Mouse (Mus musculus) ovary, postnatal 10 days (tissue): Measurements from ENCODE around the gene Cpsf6.

Source experiments
- DNase-seq: peaks from one replicate; pipeline ENCODE4 v3.0.0; 2022; ENCODE audit warnings: low spot score

Cpsf6 gene

DNA sequence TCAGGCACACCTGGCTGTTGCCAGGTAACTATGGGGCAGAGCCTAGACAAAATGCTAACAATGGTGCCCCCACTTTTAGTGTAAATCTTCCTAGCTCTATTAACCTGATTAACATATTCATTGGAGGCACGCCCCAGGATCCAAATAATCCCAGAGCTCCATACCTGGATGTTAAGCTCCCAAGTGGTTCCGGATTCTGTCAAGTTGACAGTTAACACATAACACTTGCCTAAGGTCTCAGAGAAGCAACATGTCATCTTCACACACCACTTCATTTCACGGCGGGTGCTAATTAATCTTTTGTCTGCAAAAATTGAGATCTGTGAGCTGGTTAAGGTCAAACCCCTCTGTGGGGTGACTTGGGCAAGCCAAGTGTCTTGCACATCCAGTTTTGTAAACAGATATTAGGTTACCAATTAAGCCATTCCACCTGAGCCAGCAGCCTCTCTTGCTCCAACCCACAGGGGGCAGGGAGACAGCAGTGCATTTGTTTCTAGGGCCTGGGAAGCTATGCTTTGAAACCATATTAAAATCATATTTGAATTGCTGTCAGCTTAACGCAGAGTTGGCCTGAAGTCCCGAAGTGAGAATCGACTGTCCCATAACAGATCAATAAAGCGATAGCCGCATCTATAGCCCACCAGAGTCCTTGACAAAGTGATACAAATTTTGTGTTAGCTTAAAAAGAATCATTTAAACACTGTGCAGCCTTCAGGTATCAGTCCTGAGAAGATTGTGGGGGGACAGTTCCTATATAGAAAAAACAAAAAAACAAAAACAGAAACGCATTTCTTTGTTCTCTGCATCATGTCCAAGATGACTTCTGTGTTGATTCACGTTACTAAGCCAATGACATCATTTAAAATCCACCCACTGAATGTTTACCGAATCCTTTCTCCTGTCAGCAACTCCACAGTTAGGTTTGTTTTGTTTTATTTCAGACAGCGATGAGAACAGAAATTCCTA lies 34.0 kb upstream of the Cpsf6 start:
- DNase-seq, result no peak

DNA sequence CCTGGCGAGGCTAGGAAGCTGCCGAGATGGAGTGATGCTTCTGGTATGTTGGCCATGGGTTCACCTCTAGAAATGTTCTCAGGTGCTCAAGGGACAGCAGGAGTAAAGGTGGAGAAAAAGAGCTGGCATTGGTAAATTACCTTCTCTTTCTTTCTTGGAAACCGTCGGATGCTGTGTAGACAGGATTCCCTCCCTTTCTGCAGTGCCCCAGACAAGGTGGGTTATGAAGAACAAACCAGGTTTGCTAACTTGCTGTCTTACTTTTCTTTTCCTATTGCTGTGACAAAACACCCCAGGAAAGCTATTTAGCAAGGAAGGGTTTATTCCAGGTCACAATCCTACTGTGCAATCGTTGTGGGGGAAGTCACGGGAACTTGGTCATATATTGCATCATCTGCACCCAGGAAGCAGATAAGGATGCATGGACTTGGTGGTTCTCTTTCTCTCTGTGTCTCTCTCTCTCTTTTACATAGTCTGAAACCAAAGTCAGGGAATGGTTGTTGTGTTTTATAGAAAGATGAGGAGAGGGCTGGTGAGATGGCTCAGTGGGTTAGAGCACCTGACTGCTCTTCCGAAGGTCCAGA lies 32.8 kb upstream of the Cpsf6 start:
- no peak for DNase-seq

DNA sequence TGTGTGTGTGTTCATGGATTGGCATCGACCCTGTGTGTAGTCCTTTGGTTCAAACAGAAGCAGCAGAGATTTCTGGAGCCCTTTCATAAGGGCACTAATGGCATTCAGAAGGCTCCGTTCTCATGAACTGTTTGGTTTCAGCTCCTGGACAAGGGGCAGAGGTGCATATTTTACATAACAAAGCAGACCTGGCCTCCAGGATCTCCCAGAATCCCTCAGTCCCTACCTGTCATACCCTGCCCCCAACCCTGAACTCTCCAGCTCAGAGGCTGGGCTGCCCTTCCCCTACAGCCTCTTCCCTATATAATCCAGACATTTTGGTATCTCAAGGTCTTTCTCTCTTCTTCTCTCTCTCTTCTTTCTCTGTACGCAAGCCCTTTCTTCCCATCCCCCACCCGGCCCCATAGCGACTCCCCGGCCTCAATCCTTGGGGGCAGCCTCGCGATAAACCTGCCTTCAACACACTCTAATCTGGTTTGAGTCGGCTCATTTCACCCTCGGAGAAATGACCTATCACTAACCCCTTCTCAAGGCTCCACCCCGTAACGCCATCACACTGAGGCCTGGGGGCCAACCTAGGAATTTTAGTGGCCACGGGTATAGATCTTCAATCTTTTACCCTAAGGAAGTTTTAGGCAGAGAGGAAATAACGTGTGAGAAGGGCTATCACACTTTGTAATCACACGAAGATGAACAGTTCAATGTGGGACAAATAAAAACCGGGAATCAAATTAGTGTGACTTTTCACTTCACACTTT lies 32.1 kb upstream of the Cpsf6 start:
- no peak for DNase-seq

DNA sequence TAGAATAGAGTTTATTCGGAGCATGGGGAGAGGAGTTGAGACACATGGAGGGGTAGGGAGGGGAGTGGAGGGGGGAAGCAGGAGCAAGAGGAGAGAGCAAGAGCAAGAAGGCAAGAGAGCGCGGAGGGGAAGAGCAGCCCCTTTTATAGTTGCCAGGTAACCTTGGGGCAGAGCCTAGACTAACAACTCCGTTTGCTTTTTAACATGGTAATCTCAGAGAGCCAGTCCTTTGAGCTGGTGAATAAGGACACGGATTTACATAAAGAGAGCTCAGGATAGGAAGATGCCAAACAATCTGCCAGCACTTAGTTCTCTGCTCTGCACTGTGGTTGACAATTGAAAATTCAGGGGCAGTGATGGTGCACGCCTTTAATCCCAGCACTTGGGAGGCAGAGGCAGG lies 31.3 kb upstream of the Cpsf6 start:
- no peak for DNase-seq

DNA sequence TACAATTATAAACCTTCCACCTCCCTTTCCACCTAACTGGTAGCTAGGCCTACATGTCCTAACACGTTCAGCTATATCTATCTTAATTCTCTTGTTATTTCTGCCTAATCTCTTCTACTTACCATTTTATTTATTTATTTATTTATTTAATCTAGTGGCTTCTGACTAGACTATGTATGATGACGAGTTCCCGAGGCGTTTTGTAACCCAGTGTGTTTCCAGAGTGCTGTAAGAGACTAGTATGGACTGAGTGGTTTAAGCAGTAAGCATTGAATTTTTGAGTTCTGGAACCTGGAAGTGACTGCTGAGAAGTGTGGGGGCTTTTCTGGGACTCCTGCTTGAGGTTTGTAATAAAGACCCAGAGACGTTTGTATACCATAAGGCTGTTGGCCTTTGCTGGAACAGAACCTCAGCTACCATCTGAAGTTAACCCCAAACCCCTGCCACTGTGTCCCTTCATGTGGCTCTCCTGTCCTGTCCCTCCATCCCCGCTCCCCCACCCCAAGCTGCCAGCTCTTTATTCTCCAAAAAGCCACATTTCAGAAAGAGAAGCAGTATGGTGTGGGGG lies 30.8 kb upstream of the Cpsf6 start:
- DNase-seq, result no peak

DNA sequence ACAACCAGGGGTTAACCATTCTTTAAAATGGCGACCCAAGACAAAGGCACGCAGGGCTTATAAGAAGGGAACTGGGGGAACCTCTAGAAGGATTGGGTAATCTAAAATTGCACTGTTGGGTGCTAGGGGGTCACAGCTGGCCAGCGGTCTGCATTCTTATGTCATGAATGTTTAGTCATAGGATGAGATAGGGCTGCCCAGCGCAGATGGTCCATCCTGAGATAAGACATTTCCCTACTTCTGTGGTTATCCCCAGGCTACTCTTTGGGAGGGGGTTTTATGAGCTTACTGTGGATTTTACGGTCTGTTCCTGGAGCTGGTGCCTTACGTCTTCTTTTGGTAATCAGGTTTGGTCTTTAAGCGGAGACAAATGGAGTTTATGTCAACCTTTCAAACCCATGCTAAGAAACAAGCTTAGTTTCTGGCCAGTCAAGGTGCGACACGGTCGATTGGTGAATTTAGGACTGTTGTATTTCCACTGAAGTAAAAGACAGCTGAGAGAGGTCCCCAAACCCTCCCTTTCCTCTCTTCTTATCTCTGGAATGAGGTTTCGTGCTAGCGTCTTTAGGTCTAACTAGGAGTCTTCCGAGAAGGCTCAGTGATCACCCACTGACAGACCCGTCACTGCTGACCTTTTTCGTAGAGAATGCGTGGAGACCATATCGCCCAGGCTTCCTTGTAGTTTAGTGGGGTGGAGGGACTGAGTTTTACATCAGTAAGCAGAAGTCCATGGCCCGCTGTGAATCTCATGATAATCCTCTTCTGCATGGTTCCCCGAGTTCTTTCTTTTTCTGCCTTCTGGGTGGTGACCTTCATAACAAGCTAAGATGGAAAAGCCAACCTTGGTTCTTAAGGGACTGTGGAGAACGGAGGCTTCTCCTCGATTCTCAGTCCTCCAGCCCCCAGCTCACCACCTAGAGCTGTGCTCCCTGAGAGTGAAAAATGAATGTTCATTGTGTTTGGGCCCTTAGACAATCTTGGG lies 29.8 kb upstream of the Cpsf6 start:
- no peak for DNase-seq

DNA sequence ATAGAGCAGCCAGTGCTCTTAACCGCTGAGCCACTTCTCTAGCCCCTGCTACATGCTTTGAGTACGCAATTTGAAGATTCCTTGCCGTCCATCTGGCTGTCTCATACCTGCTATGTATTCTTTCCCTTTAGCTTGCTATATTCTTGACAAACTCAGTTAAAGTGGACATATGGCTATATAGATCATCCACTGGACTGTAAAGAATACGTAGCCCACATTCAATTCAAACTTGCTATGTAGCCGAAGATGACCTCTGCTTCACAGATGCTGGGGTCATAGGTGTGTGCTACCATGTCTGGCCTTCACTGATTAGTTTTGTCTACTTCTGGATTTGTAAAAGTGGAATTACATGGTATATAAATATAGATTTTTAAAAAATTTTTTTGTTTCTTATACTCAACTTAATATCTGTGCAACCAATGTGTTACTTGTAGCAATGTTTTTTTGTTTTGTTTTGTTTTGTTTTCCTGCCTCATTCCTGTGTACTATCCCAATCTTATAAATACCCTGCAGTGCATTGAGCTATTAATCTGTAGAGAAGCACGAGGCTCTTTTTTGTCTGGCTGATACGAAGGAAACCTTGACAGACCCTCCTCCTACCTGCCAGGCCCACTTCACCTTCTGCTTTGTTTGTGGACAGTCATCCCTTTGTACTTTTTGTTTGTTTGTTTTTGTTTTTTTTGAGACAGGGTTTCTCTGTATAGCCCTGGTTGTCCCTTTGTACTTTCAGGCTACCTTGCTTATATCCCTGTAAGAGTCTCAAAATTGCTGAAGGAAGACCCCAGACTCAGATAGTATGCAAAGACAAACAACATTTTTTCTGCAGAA lies 28.9 kb upstream of the Cpsf6 start:
- DNase-seq, result no peak

DNA sequence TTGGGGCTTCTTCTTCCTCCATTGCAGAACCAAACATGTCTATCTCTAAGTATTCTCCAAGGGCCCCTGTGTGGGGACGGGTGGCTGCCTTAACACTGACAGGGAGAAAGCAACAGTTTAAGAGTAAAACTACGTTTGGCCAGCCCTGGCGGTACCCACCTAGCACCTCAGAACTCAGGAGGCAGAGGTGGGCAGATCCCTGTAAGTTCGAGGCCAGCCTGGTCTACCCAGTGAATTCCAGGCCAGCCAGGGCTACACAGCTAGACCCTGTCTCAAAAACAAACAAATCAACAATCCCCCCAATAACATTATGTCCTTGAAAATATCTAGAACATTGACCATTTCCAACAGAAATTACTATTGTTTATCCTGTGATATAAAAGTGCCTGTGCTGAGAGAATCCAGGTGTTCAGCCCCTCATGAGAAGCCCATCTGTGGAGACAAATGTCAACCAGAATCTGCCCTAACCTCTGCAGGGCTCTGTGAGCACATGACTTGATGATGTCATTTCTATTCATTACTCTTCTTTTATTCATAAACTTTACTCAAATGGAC lies 28.0 kb upstream of the Cpsf6 start:
- no peak for DNase-seq

DNA sequence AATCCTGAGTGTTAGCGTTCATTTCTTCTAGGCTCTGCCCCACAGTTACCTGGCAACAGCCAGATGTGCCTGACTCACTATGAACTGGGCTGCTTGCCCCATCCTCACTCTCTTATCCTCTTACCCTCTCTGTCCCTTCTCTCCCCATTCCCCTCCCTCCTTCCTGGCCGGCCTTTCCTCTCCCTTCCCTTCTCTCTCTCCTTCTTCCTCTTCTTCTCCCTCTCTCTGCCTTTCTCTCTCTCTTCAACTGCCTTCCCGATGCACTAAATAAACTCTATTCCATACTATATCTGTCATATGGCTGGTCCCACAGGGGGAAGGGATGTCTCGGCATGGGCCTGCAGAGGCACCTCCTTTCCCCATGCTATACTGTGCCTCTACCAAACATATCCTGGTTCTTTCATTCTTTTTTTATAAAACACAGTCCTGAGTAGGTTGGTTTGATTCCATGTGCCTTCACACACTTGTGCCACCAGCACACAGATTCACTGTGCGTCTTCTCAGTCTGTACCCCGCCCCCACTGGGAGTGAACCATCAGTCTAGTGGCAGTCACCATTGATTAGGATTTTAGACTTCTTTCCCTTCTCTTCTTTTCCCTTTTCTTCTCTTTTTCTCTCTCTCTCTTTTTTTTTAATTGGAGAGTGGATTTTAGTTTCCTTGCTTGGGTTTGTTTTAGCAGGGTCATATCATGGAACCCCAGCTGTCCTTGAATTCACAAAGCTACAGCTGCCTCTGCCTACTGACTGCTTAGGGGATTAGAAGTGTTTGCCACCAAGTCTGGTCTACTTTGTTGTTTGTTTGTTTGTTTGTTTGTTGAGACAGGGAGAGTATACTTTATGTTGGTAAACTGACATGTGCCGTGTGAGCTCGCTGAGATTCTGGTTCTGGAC lies 27.3 kb upstream of the Cpsf6 start:
- DNase-seq, result no peak

DNA sequence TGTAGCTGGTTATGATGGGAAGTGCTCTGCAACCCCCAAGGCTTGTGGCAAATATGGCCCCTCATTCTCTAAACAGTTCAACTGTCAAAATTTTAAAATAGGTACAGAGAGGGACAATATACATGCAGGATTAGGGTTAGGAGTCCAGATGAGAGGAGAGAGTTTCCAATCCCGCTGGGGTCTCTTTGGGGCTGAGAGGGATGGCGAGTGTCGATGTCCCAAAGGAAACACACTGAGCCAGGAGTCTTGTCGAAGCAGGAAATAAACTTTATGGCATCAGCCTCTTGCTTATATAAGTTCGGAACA lies 26.4 kb upstream of the Cpsf6 start:
- no peak for DNase-seq

DNA sequence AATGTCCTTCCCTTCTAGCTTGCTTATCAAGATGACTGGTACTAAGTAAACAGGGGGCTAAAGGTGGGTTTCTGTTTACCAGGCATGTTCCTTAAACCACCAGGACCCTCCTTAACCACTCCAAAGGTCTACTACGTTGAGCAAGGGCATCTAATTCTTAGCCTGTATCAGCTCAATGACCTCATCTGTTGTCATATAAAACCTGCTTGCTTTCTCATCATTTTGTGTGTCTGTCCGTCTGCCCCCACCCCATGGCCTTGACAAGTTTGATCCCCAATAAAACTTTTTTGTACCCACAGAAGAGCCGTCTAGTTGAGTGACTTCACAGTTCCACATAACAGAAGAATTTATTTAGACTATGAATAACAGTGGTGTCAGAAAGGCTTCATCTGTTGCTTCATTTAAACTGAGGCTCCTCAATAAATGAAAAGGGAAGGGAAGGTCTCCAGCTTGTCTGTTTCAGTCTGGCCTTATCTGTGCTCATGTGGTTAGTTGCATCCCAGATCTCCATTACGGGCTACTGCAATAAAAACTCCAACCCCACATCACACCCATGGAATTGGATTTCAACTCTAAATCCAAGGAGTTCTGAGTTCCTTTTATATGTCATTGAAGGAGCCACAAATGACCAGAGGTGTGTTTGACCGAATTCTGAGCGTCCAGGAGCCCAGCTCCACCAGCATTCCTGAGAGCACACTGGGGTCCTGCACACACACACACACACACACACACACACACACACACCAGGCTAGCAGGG lies 25.9 kb upstream of the Cpsf6 start:
- no peak for DNase-seq

DNA sequence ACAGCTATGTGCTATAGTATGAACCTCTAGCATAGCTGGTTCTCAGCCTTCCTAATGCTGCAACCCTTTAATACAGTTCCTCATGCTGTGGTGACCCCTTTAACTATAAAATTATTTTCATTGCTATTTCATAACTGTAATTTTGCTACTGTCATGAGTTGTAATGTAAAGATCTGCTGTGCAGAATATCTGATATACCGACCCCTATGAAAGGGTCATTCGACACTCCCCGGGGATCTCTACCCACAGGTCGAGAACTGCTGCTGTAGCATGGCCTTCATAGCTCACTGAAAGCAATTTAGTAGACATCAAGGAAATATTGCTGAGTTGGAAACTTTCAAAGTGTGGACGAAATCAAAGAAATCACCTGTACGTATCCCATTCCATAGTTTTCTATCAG lies 24.6 kb upstream of the Cpsf6 start:
- no peak for DNase-seq

DNA sequence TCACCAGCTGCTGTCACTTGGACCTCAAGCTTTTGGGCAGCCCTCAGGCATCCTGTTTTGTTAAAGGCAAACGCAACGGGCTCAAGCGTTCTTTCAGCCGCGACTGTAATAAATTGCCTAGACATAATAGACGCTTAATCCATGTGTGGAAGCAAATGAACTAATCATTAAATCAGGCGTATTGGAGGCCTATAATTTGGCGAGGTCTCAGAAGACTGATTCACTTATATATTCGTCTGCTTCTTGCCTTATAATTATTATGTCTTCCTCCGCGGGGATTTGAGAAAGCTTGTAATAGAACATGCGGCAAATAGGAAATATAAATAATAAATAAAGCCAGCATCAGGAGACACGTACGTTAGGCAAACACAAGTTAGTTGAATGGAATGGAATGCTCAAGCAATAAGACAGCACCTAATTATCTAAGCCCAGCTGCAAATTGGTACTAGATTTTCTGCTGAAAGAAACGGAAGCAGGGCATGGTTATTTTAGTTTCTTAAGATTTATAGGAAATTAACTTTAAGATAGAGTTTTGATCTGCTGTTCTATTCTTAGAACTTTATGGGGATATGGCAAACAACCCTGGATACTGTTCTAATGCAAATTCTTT lies 23.6 kb upstream of the Cpsf6 start:
- DNase-seq, result no peak

DNA sequence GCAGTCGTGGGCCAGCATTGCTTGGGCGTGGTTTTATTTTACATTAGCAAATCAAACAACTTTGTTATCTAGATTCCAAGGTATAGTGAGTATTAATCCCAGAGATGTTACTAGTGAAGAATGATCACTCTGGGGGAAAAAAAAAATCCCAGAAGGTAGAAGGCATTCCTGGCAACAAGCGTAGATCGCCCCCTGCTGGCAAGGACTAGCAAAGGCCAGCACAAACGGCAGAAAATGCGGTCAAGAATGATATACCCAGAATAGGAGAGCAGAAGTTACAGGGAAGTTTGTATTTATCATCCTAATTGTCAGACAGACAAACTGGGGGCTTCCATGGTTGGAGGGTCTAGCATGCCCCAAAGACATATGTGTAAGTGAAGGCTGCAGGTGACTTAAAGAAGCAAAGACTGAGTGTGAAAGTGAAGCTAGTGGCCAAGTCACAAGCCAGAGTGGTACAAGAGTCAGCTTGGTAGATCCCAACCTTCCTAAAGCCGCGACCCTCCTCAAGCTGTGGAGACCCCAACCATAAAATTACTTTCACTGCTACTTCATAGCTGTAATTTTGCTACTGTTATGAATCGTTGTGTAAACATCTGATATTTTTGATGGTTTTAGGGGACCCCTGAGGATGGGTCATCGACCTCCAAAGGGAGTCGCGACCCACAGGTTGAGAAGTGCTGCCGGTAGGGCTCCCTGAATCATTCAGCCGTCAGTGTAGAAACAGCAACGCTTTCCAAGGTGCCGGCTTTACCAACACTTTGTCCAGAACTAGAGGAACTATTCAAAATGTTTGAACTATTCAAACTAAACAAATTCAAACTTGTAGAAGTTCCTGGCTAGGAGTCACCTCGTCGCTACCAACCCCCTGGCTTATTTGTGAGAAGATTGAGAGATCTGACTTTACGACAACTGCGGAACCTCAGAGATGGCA lies 22.9 kb upstream of the Cpsf6 start:
- DNase-seq, result no peak

DNA sequence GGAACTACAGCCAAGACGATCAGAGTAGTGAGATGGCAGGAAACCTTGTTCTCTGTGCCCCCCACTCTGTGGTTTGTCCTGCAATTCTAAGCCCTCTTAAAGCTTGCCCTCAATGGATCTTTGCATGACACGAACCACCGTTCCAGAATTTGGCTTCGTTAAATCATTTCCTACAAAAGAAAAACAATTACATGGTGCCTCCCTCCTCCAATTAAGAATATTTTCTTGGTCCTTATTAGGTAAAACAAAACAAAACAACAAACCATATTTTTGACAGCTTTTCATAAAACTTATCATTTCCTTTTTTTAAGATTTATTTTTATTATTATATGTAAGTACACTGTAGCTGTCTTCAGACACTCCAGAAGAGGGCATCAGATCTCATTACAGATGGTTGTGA lies 21.5 kb upstream of the Cpsf6 start:
- DNase-seq, result no peak

DNA sequence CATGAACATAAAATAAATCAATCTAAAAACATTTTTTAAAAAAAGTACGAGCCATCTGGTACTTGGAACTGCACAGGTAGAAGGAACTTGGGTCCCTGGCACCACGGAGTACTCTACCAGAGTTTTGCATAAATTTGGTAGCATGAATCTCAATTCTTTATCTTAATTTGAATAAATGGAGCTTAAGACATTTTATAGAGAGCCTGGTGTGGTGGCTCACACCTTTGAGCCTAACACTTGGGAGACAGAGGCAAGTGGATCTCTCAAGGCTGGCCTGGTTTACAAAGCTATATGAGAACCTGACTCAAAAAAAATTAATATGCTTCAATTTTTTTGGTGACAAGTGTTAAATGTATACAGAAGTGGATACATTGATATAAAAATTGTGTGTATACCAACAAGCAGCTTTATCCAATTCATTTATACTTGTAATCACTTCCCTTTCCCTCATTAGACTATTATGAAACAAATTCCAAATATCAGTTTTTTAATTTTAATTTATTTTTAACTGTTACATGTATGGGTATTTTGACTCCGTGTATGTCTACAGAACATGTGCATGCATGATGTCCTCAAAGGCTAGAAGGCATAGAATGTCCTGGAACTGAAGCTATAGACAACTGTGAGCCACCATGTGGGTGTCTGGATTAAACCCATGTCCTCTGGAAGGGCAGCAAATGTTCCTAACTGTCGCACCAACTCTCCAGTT lies 20.6 kb upstream of the Cpsf6 start:
- no peak for DNase-seq
